Comparison of ENCODE assay signal across 8 mouse cellular contexts in the genomic region with DNA sequence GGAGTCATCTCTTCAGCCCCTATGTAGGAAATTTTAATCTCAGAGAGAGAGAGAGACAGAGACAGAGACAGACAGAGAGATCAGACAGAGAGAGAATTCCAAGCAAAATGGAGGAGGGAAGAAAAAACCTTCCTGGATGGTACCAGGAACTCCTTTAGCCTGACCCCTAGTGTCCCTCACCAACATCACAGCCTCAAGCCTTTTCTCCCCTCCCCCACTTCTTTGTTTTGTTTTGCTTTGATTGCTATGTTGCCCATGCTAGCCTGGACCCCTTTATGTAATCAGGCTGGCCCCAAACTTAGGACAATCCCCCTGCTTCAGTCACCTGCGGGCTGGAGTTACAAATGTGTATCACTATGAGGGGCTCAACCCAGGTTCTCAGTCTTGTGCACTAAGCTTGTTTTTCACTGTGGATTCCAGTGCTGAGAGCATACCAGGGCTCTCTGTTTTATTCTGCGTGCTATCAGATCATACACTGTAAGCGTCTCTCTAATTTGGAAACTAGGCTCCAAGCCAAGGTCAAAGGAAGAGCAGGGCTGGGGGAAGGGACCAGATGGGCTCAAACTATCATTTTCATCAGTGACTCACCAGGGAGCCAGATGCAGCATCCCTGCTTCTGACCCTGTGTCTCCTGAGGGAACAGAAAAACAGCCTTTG. TPM values are rescaled to one million over a fixed set of nuclear protein-coding genes. Genes with fewer than 3 reads are reported as not detected.
DNase-seq lines count a peak whose midpoint lies in the region; ATAC-seq and TF ChIP-seq lines count a peak whose summit lies in the region.

No protein-coding gene starts in this region.

- no peak for DNase-seq in liver, embryonic 14.5 days (ENCODE audit: low read depth in 3 of 3, low spot score in 3 of 3)
- no peak for DNase-seq in liver
- peak; percentile 12 for DNase-seq in gastrocnemius, postnatal 10 days
- DNase-seq in kidney, adult 8-10 months = peak; percentile 9 to 23
- DNase-seq in midbrain, embryonic 14.5 days = peak; percentile 65
- no peak for DNase-seq in right cerebral cortex, postnatal 25 days

- WGBS in liver, embryonic 14.5 days (ENCODE audit: insufficient replicate concordance) = 69% methylated on average over 3 of the region's 3 CpGs
- WGBS in midbrain, embryonic 14.5 days = 41% methylated on average over 3 of the region's 3 CpGs

- H3K9ac ChIP-seq in liver, embryonic 14.5 days (replicated peaks) = no peak overlapping the region
- H3K9ac ChIP-seq in midbrain, embryonic 14.5 days (replicated peaks; ENCODE audit: low read length) = no peak overlapping the region

- H3K4me2 ChIP-seq in liver, embryonic 14.5 days (ENCODE audit: low read depth) = no peak overlapping the region
- H3K4me2 ChIP-seq in midbrain, embryonic 14.5 days (ENCODE audit: low read length) = no peak overlapping the region

- H3K27ac ChIP-seq in liver, embryonic 14.5 days = no peak overlapping the region
- peak overlapping the region; percentile 83 for H3K27ac ChIP-seq in bone marrow macrophage, adult 2 months (ENCODE audit: insufficient read depth, low read depth, low read length)
- 0 out of 2 replicates have a peak overlapping the region, but pooled peaks have one; percentile 33 for H3K27ac ChIP-seq in midbrain, embryonic 14.5 days (replicated peaks; ENCODE audit: low read depth, low read length)

- H3K9me3 ChIP-seq in liver, embryonic 14.5 days (ENCODE audit: control insufficient read depth, low read length) = no peaks in the 10 kb centered on the region
- H3K9me3 ChIP-seq in midbrain, embryonic 14.5 days (ENCODE audit: control insufficient read depth, low read length) = no peaks in the 10 kb centered on the region

- ATAC-seq in liver, embryonic 14.5 days (ENCODE audit: insufficient read depth) = no peak
- ATAC-seq in midbrain, embryonic 14.5 days (ENCODE audit: low FRiP score, low TSS enrichment) = no peak
- ATAC-seq in granulocyte monocyte progenitor cell, adult 5-6 weeks (replicated peaks; ENCODE audit: poor library complexity, severe bottlenecking) = no peak

- H3K27me3 ChIP-seq in liver, embryonic 14.5 days (ENCODE audit: control insufficient read depth, insufficient read depth, low read length) = no peaks in the 10 kb centered on the region
- H3K27me3 ChIP-seq in midbrain, embryonic 14.5 days (ENCODE audit: control insufficient read depth, insufficient read depth, low read length) = no peaks in the 10 kb centered on the region

- peak; percentile 34; the same call in 1 of the 2 replicates for TF ChIP-seq CTCF in liver, embryonic 14.5 days (IDR thresholded peaks at IDR 0.05; ENCODE audit: low read depth)
- no peak for TF ChIP-seq CTCF in bone marrow macrophage, adult 2 months (IDR thresholded peaks at IDR 0.05; ENCODE audit: low read depth, low read length)

- no peak for TF ChIP-seq EP300 in liver, embryonic 14.5 days (IDR thresholded peaks at IDR 0.05; ENCODE audit: low read depth)

- H3K36me3 ChIP-seq in liver, embryonic 14.5 days (replicated peaks; ENCODE audit: control insufficient read depth, insufficient read depth, low read depth) = no peaks in the 10 kb centered on the region; the same call in 1 of the 2 replicates
- H3K36me3 ChIP-seq in midbrain, embryonic 14.5 days (ENCODE audit: control insufficient read depth, insufficient read depth, low read length) = peaks cover 34% of the 10 kb centered on the region

- H3K4me1 ChIP-seq in liver, embryonic 14.5 days (replicated peaks; ENCODE audit: control insufficient read depth in 2 of 2, insufficient read depth in 2 of 2, low read length in 1 of 2) = no peaks in the 10 kb centered on the region
- peaks cover 14% of the 10 kb centered on the region for H3K4me1 ChIP-seq in bone marrow macrophage, adult 2 months (ENCODE audit: control insufficient read depth, insufficient read depth, low read length)
- no peaks in the 10 kb centered on the region for H3K4me1 ChIP-seq in midbrain, embryonic 14.5 days (ENCODE audit: control insufficient read depth, insufficient read depth, low read length)

- no peak for TF ChIP-seq POLR2A in bone marrow macrophage, adult 2 months (IDR thresholded peaks at IDR 0.05; ENCODE audit: borderline replicate concordance, low read depth, low read length)

- H3K4me3 ChIP-seq in liver, embryonic 14.5 days (ENCODE audit: insufficient read depth in 1 of 2, low read depth in 2 of 2, low read length in 2 of 2) = no peak overlapping the region
- peak overlapping the region; percentile 18; the same call in 1 of the 2 replicates for H3K4me3 ChIP-seq in bone marrow macrophage, adult 2 months (ENCODE audit: insufficient read depth, low read length)
- no peak overlapping the region for H3K4me3 ChIP-seq in midbrain, embryonic 14.5 days (replicated peaks; ENCODE audit: low read depth, low read length)

RNA-seq across cellular contexts. Expression of a gene that starts 33.0 kb away (rescaled TPM):
- 7.7 and 9.1 TPM in 2 replicates for polyA plus RNA-seq in liver, embryonic 14.5 days (2012; rRNA removed)
- 16.1 and 17.8 TPM in 2 replicates for polyA plus RNA-seq in liver, embryonic 14.5 days (2014; fragmentation: Nextera tagmentation; extraction: Ambion mirVana)
- polyA plus RNA-seq in bone marrow macrophage, adult 2 months (2012; ENCODE audit: insufficient read depth, insufficient read length, missing spikeins) = 39.6 and 39.8 TPM in 2 replicates
- 100 to 1,000 TPM; 165 to 183 TPM for total RNA-seq in gastrocnemius, postnatal 10 days (2021)
- polyA plus RNA-seq in midbrain, embryonic 14.5 days (2014; fragmentation: Nextera tagmentation; extraction: Ambion mirVana) = 435 and 604 TPM in 2 replicates
- 0.60 and 2.2 TPM in 2 replicates for total RNA-seq in granulocyte monocyte progenitor cell, adult 5-6 weeks (2014; fragmentation: Nextera tagmentation)
- total RNA-seq in granulocyte monocyte progenitor cell, adult 5-6 weeks (2017) = 1.1 and 1.3 TPM in 2 replicates

RNA-seq across cellular contexts. Expression of a gene that starts 48.2 kb away (rescaled TPM):
- polyA plus RNA-seq in liver, embryonic 14.5 days (2012; rRNA removed) = 16.7 and 20.1 TPM in 2 replicates
- 22.2 and 24.4 TPM in 2 replicates for polyA plus RNA-seq in liver, embryonic 14.5 days (2014; fragmentation: Nextera tagmentation; extraction: Ambion mirVana)
- 36.7 and 41.7 TPM in 2 replicates for polyA plus RNA-seq in bone marrow macrophage, adult 2 months (2012; ENCODE audit: insufficient read depth, insufficient read length, missing spikeins)
- 10 to 100 TPM; 27.1 to 27.5 TPM for total RNA-seq in gastrocnemius, postnatal 10 days (2021)
- polyA plus RNA-seq in midbrain, embryonic 14.5 days (2014; fragmentation: Nextera tagmentation; extraction: Ambion mirVana) = 63.5 and 65.8 TPM in 2 replicates
- total RNA-seq in granulocyte monocyte progenitor cell, adult 5-6 weeks (2014; fragmentation: Nextera tagmentation) = 51.4 and 52.3 TPM in 2 replicates
- total RNA-seq in granulocyte monocyte progenitor cell, adult 5-6 weeks (2017) = 44.0 TPM in 2 replicates

Comparison
In these comparisons a context has a peak if more than half of its experiments do, and no peak if none do; other contexts are left out.
1. DNase-seq: peak in gastrocnemius, postnatal 10 days (single experiment), kidney, adult 8-10 months (2 of 2) and midbrain, embryonic 14.5 days (single experiment); none in liver, embryonic 14.5 days (0 of 3), liver (single experiment) and right cerebral cortex, postnatal 25 days (single experiment).
2. RNA of a gene that starts 33.0 kb away (polyA plus RNA-seq): 435 to 604 TPM in midbrain, embryonic 14.5 days; 39.6 to 39.8 TPM in bone marrow macrophage, adult 2 months and 7.7 to 17.8 TPM in liver, embryonic 14.5 days; every median in the first group is over 10 times any median in the second.